In genomic region chr2:28842042-28842441, GRCm38 (mm10) we compare ENCODE assay signal across 8 mouse cellular contexts. TPM values are rescaled to one million over a fixed set of nuclear protein-coding genes. Genes with fewer than 3 reads are reported as not detected.
A peak's percentile ranks its signal among the peaks of the same experiment; 100 is the strongest.
DNase-seq lines count a peak whose midpoint lies in the region; ATAC-seq and TF ChIP-seq lines count a peak whose summit lies in the region.
"Had no signal": no experiment of that assay in that cellular context is flagged by ENCODE, and none has a peak within 500 bp of the region (broad histone marks: within the 10 kb centered on the region; RNA-seq: fewer than 3 reads in every experiment).

No protein-coding gene starts in this region.

- DNase-seq in lung, postnatal 0 days (ENCODE audit: low spot score), result no peak
- DNase-seq in forebrain, embryonic 10.5 days (ENCODE audit: extremely low spot score, low spot score), result no peak
- no peak for DNase-seq in limb, embryonic 10.5 days (ENCODE audit: low spot score)
- no peak for DNase-seq in B cell, adult 2 months
- no peak for DNase-seq in retina, embryonic 14.5 days (ENCODE audit: low spot score)
- DNase-seq: thymus, adult 2 months had no signal

- WGBS in lung, embryonic 15.5 days, result 67% methylated on average over 3 of the region's 3 CpGs
- 66% methylated on average over 3 of the region's 3 CpGs for WGBS in lung, postnatal 0 days
- 83% methylated on average over 3 of the region's 3 CpGs for WGBS in forebrain, embryonic 10.5 days
- WGBS in limb, embryonic 10.5 days, result 84% methylated on average over 3 of the region's 3 CpGs
- WGBS in neural tube, embryonic 14.5 days, result 84% methylated on average over 3 of the region's 3 CpGs

- peaks cover 41% of the 10 kb centered on the region for H3K4me1 ChIP-seq in lung, embryonic 15.5 days
- H3K4me1 ChIP-seq in lung, postnatal 0 days (ENCODE audit: insufficient read depth, low read depth, low read length), result peaks cover 13% of the 10 kb centered on the region; the same call in 1 of the 2 replicates
- peaks cover 39% of the 10 kb centered on the region for H3K4me1 ChIP-seq in forebrain, embryonic 10.5 days
- peaks cover 28% of the 10 kb centered on the region for H3K4me1 ChIP-seq in limb, embryonic 10.5 days
- H3K4me1 ChIP-seq in neural tube, embryonic 14.5 days (ENCODE audit: control insufficient read depth, insufficient read depth, low read length), result peaks cover 29% of the 10 kb centered on the region

- H3K36me3 ChIP-seq in lung, embryonic 15.5 days, result peaks cover 16% of the 10 kb centered on the region
- peaks cover 5% of the 10 kb centered on the region; the same call in 1 of the 2 replicates for H3K36me3 ChIP-seq in lung, postnatal 0 days (ENCODE audit: insufficient read depth, low read length)
- peaks cover 35% of the 10 kb centered on the region for H3K36me3 ChIP-seq in forebrain, embryonic 10.5 days (replicated peaks)
- H3K36me3 ChIP-seq in limb, embryonic 10.5 days, result peaks cover 40% of the 10 kb centered on the region
- peaks cover 5% of the 10 kb centered on the region; the same call in 1 of the 2 replicates for H3K36me3 ChIP-seq in neural tube, embryonic 14.5 days (ENCODE audit: control insufficient read depth, insufficient read depth, low read length)

- H3K4me2 ChIP-seq in lung, embryonic 15.5 days, result peak overlapping the region; percentile 77
- H3K4me2 ChIP-seq in lung, postnatal 0 days (replicated peaks; ENCODE audit: low read depth, low read length), result no peak overlapping the region
- peak overlapping the region; percentile 84; the same call in 1 of the 2 replicates for H3K4me2 ChIP-seq in neural tube, embryonic 14.5 days (ENCODE audit: low read depth, low read length)

- no peak for TF ChIP-seq EP300 in lung, postnatal 0 days (IDR thresholded peaks at IDR 0.05)

- no peak for ATAC-seq in lung, embryonic 15.5 days (ENCODE audit: borderline replicate concordance, extremely low read depth, low FRiP score, low TSS enrichment)
- ATAC-seq in lung, postnatal 0 days, result no peak
- ATAC-seq in neural tube, embryonic 14.5 days (ENCODE audit: low read depth), result no peak

- no peak overlapping the region for H3K27ac ChIP-seq in lung, embryonic 15.5 days
- H3K27ac ChIP-seq in lung, postnatal 0 days (ENCODE audit: low read length), result no peak overlapping the region
- no peak overlapping the region for H3K27ac ChIP-seq in forebrain, embryonic 10.5 days
- H3K27ac ChIP-seq in limb, embryonic 10.5 days, result no peak overlapping the region
- no peak overlapping the region for H3K27ac ChIP-seq in neural tube, embryonic 14.5 days (ENCODE audit: low read depth, low read length)

- no peak overlapping the region; the same call in 1 of the 2 replicates for H3K4me3 ChIP-seq in lung, embryonic 15.5 days
- no peak overlapping the region for H3K4me3 ChIP-seq in lung, postnatal 0 days (ENCODE audit: low read depth, low read length)
- peak overlapping the region; percentile 98 for H3K4me3 ChIP-seq in forebrain, embryonic 10.5 days
- peak overlapping the region; percentile 87 for H3K4me3 ChIP-seq in limb, embryonic 10.5 days
- H3K4me3 ChIP-seq in neural tube, embryonic 14.5 days (ENCODE audit: low read depth, low read length), result no peak overlapping the region

- H3K27me3 ChIP-seq in lung, embryonic 15.5 days, result no peaks in the 10 kb centered on the region
- no peaks in the 10 kb centered on the region for H3K27me3 ChIP-seq in lung, postnatal 0 days (replicated peaks; ENCODE audit: insufficient read depth, low read length)
- no peaks in the 10 kb centered on the region for H3K27me3 ChIP-seq in forebrain, embryonic 10.5 days (ENCODE audit: poor library complexity, severe bottlenecking)
- no peaks in the 10 kb centered on the region for H3K27me3 ChIP-seq in limb, embryonic 10.5 days (ENCODE audit: low read depth, poor library complexity, severe bottlenecking)
- no peaks in the 10 kb centered on the region for H3K27me3 ChIP-seq in neural tube, embryonic 14.5 days (ENCODE audit: control insufficient read depth, insufficient read depth, low read length)

- no peaks in the 10 kb centered on the region for H3K9me3 ChIP-seq in lung, embryonic 15.5 days
- H3K9me3 ChIP-seq in lung, postnatal 0 days (ENCODE audit: low read length), result no peaks in the 10 kb centered on the region
- no peaks in the 10 kb centered on the region for H3K9me3 ChIP-seq in forebrain, embryonic 10.5 days
- no peaks in the 10 kb centered on the region for H3K9me3 ChIP-seq in limb, embryonic 10.5 days (replicated peaks)
- H3K9me3 ChIP-seq in neural tube, embryonic 14.5 days (ENCODE audit: control insufficient read depth, low read length), result no peaks in the 10 kb centered on the region

- no peak for TF ChIP-seq CTCF in lung, postnatal 0 days (IDR thresholded peaks at IDR 0.05)

- no peak overlapping the region for H3K9ac ChIP-seq in lung, embryonic 15.5 days
- H3K9ac ChIP-seq in lung, postnatal 0 days (replicated peaks; ENCODE audit: low read depth), result no peak overlapping the region
- 0 out of 2 replicates have a peak overlapping the region, but pooled peaks have one; percentile 81 for H3K9ac ChIP-seq in neural tube, embryonic 14.5 days (replicated peaks; ENCODE audit: low read depth, low read length)

RNA-seq across cellular contexts. Expression of gene Ddx31, which starts 1.8 kb away (rescaled TPM):
- polyA plus RNA-seq in lung, embryonic 15.5 days (2015; fragmentation: Nextera tagmentation; extraction: Ambion mirVana), result 16.1 and 16.2 TPM in 2 replicates
- 5.9 and 6.8 TPM in 2 replicates for polyA plus RNA-seq in lung, postnatal 0 days (2015; fragmentation: Nextera tagmentation; extraction: Ambion mirVana)
- polyA plus RNA-seq in forebrain, embryonic 10.5 days (2016; fragmentation: Nextera tagmentation; extraction: Ambion mirVana), result 20.9 and 22.9 TPM in 2 replicates
- 23.5 and 23.6 TPM in 2 replicates for polyA plus RNA-seq in limb, embryonic 10.5 days (2016; fragmentation: Nextera tagmentation; extraction: Ambion mirVana)
- polyA plus RNA-seq in neural tube, embryonic 14.5 days (2014; fragmentation: Nextera tagmentation; extraction: Ambion mirVana), result 11.2 and 11.5 TPM in 2 replicates

RNA-seq across cellular contexts. Expression of gene Gtf3c4, which starts 1.9 kb away (rescaled TPM):
- 14.5 and 14.9 TPM in 2 replicates for polyA plus RNA-seq in lung, embryonic 15.5 days (2015; fragmentation: Nextera tagmentation; extraction: Ambion mirVana)
- 4.5 and 5.3 TPM in 2 replicates for polyA plus RNA-seq in lung, postnatal 0 days (2015; fragmentation: Nextera tagmentation; extraction: Ambion mirVana)
- polyA plus RNA-seq in forebrain, embryonic 10.5 days (2016; fragmentation: Nextera tagmentation; extraction: Ambion mirVana), result 22.7 and 24.4 TPM in 2 replicates
- polyA plus RNA-seq in limb, embryonic 10.5 days (2016; fragmentation: Nextera tagmentation; extraction: Ambion mirVana), result 23.5 and 27.1 TPM in 2 replicates
- 32.0 and 33.7 TPM in 2 replicates for polyA plus RNA-seq in neural tube, embryonic 14.5 days (2014; fragmentation: Nextera tagmentation; extraction: Ambion mirVana)

Comparison
In these comparisons a context has a peak if more than half of its experiments do, and no peak if none do; other contexts are left out.
1. H3K4me3 ChIP-seq: peak in forebrain, embryonic 10.5 days (single experiment) and limb, embryonic 10.5 days (single experiment); none in lung, embryonic 15.5 days (single experiment), lung, postnatal 0 days (single experiment) and neural tube, embryonic 14.5 days (single experiment).